Mouse (Mus musculus) embryonic facial prominence, embryonic 14.5 days (tissue): Measurements from ENCODE around the gene Amy1. TPM values are rescaled to one million over a fixed set of nuclear protein-coding genes. Genes with fewer than 3 reads are reported as not detected.
"Not testable (repeated sequence)": the region's sequence is repeated elsewhere in the genome, so short reads cannot be mapped to it uniquely, and the experiment has no call there.

Experiments used
- ATAC-seq: fragments of 200-750 bp; cut with Nextera tagmentation; 2 replicates; pipeline ENCODE4 v1.8.0; 2017; ENCODE audit warnings: low read depth, moderate number of reproducible peaks, moderate TSS enrichment
- DNase-seq: peaks from one replicate; pipeline ENCODE4 v3.0.0-alpha.2; 2015; ENCODE audit warnings: low spot score
- H3K27ac ChIP-seq: fragments of 300-500 bp; sonication (generic); replicated peaks from 2 replicates; pipeline ENCODE4 v1.5.1; 2014; ENCODE audit warnings: low read depth, mild to moderate bottlenecking, low read length, moderate library complexity
- H3K27me3 ChIP-seq: fragments of 300-500 bp; sonication (generic); replicated peaks from 2 replicates; pipeline ENCODE4 v1.6.1; 2014; ENCODE audit warnings: low read length; ENCODE audit not compliant: control insufficient read depth, insufficient read depth
- H3K36me3 ChIP-seq: fragments of 300-500 bp; sonication (generic); 2 replicates; pipeline ENCODE4 v1.6.1; 2014; ENCODE audit warnings: low read length, mixed read lengths; ENCODE audit not compliant: control insufficient read depth, insufficient read depth
- H3K4me1 ChIP-seq: fragments of 300-500 bp; sonication (generic); 2 replicates; pipeline ENCODE4 v1.6.1; 2014; ENCODE audit warnings: antibody characterized with exemption, low read length; ENCODE audit not compliant: control insufficient read depth, insufficient read depth
- H3K4me2 ChIP-seq: fragments of 300-500 bp; sonication (generic); 2 replicates; pipeline ENCODE4 v1.6.1; 2014; ENCODE audit warnings: low read depth, mild to moderate bottlenecking, low read length, moderate library complexity, mixed read lengths
- H3K4me3 ChIP-seq: fragments of 300-500 bp; sonication (generic); 2 replicates; pipeline ENCODE4 v1.5.1; 2014; ENCODE audit warnings: low read depth, mild to moderate bottlenecking, low read length
- H3K9ac ChIP-seq: fragments of 300-500 bp; sonication (generic); 2 replicates; pipeline ENCODE4 v1.6.1; 2014; ENCODE audit warnings: low read depth, mild to moderate bottlenecking, low read length, moderate library complexity, mixed read lengths
- H3K9me3 ChIP-seq: fragments of 300-500 bp; sonication (generic); 2 replicates; pipeline ENCODE4 v1.6.1; 2016; ENCODE audit warnings: low read length; ENCODE audit not compliant: control insufficient read depth
- WGBS: fragments of 180-500 bp; shearing (Covaris S2); extraction: QIAGEN DNeasy Blood & Tissue Kit; methylation state at CpG from one replicate; pipeline ENCODE4 v1.1.7; 2014; 5-methylcytosine and 5-hydroxymethylcytosine counted together
- polyA plus RNA-seq: library from polyadenylated mRNA; unstranded; fragments of >200 nt; fragmentation: Nextera tagmentation; extraction: Ambion mirVana; gene quantifications from 2 replicates; pipeline ENCODE4 v1.2.1, GENCODE M21; 2014

The Amy1 gene
- polyA plus RNA-seq, 1 experiment from 2014 or later = 3.1 TPM

GRCm38 (mm10) chr3:113574578-113574977, 31.9 kb downstream of the Amy1 start:
- no peak overlapping the region for H3K9ac ChIP-seq
- no peaks in the 10 kb centered on the region for H3K36me3 ChIP-seq
- H3K9me3 ChIP-seq = no peaks in the 10 kb centered on the region
- H3K4me3 ChIP-seq = no peak overlapping the region
- no peaks in the 10 kb centered on the region for H3K27me3 ChIP-seq
- no peaks in the 10 kb centered on the region for H3K4me1 ChIP-seq
- no peak overlapping the region for H3K4me2 ChIP-seq
- H3K27ac ChIP-seq = no peak overlapping the region
- DNase-seq (no peak), ATAC-seq (no peak)
- WGBS = 61% methylated on average over 4 of the region's 4 CpGs

GRCm38 (mm10) chr3:113574138-113574537, 32.4 kb downstream of the Amy1 start:
- no peaks in the 10 kb centered on the region for H3K4me1 ChIP-seq

GRCm38 (mm10) chr3:113572158-113572557, 34.3 kb downstream of the Amy1 start:
- no peak overlapping the region for H3K9ac ChIP-seq
- ATAC-seq (no peak), DNase-seq (no peak)
- no peaks in the 10 kb centered on the region for H3K4me1 ChIP-seq
- no peaks in the 10 kb centered on the region for H3K9me3 ChIP-seq
- 65% methylated on average over 3 of the region's 3 CpGs for WGBS
- H3K27me3 ChIP-seq = no peaks in the 10 kb centered on the region
- H3K36me3 ChIP-seq = no peaks in the 10 kb centered on the region
- no peak overlapping the region for H3K4me3 ChIP-seq
- H3K4me2 ChIP-seq = no peak overlapping the region
- no peak overlapping the region for H3K27ac ChIP-seq

More at GRCm38 (mm10) chr3:113574138-113574537, 32.4 kb downstream of the Amy1 start:
- 71% methylated on average over 2 of the region's 2 CpGs for WGBS
- Histone ChIP-seq H3K9ac (no peak overlapping the region), H3K4me3 (no peak overlapping the region), H3K36me3 (no peaks in the 10 kb centered on the region), H3K27me3 (no peaks in the 10 kb centered on the region), H3K4me2 (no peak overlapping the region), H3K27ac (no peak overlapping the region), H3K9me3 (no peaks in the 10 kb centered on the region)
- DNase-seq (no peak), ATAC-seq (no peak)

GRCm38 (mm10) chr3:113539692-113540091, 66.8 kb downstream of the Amy1 start:
- Histone ChIP-seq H3K4me2 (no peak overlapping the region), H3K9me3 (no peaks in the 10 kb centered on the region), H3K4me3 (no peak overlapping the region), H3K27me3 (no peaks in the 10 kb centered on the region), H3K4me1 (no peaks in the 10 kb centered on the region), H3K9ac (no peak overlapping the region), H3K36me3 (no peaks in the 10 kb centered on the region), H3K27ac (no peak overlapping the region)
- DNase-seq (no peak), ATAC-seq (no peak)

GRCm38 (mm10) chr3:113532328-113532727, 74.2 kb downstream of the Amy1 start, which contains the start of gene Amy2a1:
TSS of gene Amy2a1 (minus strand) at chr3:113532428.
- H3K36me3 ChIP-seq, H3K4me3 ChIP-seq, H3K9ac ChIP-seq, H3K4me2 ChIP-seq, H3K27me3 ChIP-seq, ATAC-seq, H3K27ac ChIP-seq, H3K4me1 ChIP-seq, DNase-seq, H3K9me3 ChIP-seq: not testable (repeated sequence)
- WGBS = 84% methylated on average over 2 of the region's 3 CpGs

Other genes with a start within 250 kb of the Amy1 start
- not detected in 2 replicates for gene Amy2a1, start 74.3 kb downstream of the Amy1 start, polyA plus RNA-seq
- 32.0 and 34.0 TPM in 2 replicates for gene Rnpc3, start 23.4 kb upstream of the Amy1 start, polyA plus RNA-seq